Mouse (Mus musculus) testis, postnatal 10 days (tissue): Measurements from ENCODE around the gene Mettl27.
"Not testable (repeated sequence)": the region's sequence is repeated elsewhere in the genome, so short reads cannot be mapped to it uniquely, and the experiment has no call there.

Experiments used
- DNase-seq: peaks from one replicate; pipeline ENCODE4 v3.0.0; 2021; ENCODE audit warnings: low spot score

Mettl27 gene

DNA sequence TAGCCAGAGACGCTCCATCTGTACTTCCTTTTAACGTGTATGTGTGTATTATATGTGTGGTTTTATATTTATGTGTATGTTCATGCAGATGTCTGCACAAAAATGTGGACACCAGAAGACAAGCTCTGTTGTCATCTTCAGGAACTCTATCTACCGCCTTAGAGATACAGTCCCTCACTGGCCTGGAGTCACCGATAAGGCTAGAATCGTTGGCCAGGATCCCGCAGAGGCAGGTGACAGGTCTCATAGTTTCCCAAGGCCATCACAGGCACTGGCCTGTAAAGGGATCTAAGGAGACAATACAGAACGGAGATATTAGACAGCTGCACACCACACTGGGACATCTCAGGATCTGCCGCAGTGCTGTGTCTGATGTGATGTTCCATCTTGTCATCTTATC is 11.1 kb upstream of the Mettl27 start:
- DNase-seq = no peak

- no peak for DNase-seq
Observed at GRCm38 (mm10) chr5:134923141-134923540, 9.0 kb upstream of the Mettl27 start.

- DNase-seq = no peak
Observed at GRCm38 (mm10) chr5:134926726-134927125, 5.4 kb upstream of the Mettl27 start.

DNA sequence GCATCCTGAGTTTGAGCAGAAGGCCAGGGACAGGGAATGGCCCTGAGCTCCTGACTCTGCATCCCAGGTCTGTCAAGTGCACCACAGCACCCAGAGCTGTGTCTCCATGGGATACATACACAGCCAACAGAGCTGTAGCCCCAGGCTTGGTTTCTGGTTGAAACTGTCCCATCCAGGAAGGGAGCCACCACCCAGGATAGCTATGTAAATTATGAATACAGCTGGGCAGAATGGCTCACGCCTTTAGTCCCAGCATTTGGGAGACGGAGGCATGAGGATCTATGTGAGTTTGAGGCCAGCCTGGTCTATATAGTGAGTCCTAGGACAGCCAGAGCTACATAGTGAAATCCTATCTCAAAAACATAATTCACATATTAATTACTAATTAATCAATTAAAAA is 2.2 kb upstream of the Mettl27 start:
- DNase-seq = no peak

DNA sequence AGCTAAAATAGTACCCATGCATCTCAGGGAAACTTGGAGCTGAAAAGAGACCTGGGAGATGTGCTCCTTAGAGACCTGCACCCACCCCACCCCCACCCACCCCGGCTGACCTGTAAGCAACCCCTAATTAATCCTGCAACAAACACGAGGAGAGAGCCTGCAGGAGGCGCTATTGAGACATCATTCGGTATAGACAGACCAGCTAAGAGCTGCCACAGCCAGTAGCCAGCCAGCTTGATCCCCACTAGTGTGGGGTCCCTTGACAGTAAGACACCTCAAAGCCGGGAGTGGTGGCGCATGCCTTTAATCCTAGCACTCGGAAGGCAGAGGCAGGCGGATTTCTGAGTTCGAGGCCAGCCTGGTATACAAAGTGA is 722 bp downstream of the Mettl27 start:
- DNase-seq = peak; percentile 78

DNA sequence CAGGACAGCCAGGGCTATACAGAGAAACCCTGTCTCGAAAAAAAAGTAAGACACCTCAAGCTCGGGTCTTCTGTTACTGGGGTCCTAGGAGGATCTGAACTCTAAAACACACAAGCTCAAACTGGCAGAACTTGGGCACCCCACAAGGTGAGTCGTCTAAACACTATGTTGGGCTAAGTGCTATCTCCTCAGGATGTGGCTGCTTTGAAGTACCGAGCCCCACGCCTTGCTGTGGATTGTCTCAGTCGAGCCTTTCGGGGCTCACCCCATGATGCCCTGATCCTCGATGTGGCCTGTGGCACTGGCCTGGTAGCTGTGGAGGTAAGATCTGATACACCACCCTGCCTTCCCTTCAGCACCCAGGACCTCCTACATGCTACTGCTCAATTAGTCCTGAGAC is 1.1 kb downstream of the Mettl27 start:
- no peak for DNase-seq

DNA sequence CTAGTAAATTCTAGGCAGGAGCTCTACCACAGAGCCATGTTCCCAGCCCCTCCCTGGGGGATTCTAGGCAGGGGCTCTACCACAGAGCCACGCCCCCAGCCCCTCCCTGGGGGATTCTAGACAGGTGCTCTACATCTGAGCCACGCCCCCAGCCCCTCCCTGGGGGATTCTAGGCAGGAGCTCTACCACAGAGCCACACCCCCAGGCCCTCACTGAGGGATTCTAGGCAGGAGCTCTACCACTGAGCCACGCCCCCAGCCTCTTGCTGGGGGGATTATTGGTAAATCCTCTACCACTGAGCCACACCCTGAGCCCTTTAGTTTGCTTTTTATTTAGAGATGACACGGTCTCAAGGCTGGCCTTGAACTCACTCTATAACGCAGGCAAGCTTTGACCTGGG is 1.5 kb downstream of the Mettl27 start:
- not testable (repeated sequence) for DNase-seq

GRCm38 (mm10) chr5:134934666-134935065 is 2.5 kb downstream of the Mettl27 start:
- no peak for DNase-seq

DNA sequence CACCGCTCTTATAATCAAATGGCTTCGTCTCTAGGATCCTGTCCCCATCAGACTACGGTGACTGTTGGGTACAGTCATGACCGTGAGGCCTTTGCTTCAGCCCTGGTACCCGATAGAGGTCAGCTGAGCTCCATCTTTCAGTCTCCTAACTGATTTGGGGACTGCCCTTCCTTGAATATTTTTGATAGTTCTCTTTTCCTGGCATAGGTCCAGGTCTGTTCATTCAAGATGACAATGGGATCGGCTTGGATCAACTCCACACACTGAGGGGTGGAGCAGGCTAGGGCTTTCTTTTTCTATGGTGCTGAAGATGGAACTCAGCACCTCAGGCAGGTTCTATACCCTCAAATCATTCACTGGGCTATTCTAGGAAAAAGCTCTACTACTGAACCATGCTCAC is 3.9 kb downstream of the Mettl27 start:
- no peak for DNase-seq

GRCm38 (mm10) chr5:134936626-134937185 is 4.5 kb downstream of the Mettl27 start:
- no peak for DNase-seq

GRCm38 (mm10) chr5:134939069-134939468 is 6.9 kb downstream of the Mettl27 start:
- no peak for DNase-seq

GRCm38 (mm10) chr5:134939554-134939953 is 7.4 kb downstream of the Mettl27 start:
- DNase-seq = not testable (repeated sequence)

DNA sequence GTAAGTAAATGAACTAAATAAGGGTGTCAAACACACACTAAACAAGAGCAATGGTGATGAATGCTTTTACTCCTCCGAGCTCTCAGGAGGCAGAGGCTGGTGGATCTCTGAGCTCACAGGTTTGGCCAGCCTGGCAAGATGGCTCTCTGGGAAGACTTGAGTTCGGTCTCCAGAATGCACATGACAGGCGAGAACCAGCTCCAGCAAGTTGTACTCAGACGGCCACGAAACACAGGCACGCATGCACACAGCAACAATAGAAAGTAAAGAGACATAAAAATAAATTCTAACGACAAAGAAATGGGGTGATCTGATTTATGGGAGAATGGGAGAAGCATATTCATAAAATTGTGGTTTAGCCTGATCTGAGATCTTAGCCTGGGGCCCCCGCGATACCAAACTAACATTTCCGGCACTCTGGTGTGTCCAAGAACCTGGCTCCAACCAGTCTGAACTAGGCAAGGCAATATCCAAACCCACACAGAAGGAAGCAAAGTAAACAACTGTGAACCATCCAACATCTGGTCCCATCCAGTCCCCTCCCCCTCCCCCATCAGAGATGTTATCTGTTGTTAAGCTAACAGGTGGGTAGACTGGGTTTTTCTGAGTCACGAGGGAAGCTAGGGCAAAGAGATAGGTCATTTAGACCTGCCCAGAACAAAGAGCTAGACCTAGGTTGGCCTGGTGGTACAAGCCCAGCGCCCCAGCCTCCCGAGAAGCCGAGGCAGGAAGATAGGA is 9.5 kb downstream of the Mettl27 start:
- no peak for DNase-seq

- DNase-seq = no peak
Observed at GRCm38 (mm10) chr5:134942740-134943139, 10.6 kb downstream of the Mettl27 start.

DNA sequence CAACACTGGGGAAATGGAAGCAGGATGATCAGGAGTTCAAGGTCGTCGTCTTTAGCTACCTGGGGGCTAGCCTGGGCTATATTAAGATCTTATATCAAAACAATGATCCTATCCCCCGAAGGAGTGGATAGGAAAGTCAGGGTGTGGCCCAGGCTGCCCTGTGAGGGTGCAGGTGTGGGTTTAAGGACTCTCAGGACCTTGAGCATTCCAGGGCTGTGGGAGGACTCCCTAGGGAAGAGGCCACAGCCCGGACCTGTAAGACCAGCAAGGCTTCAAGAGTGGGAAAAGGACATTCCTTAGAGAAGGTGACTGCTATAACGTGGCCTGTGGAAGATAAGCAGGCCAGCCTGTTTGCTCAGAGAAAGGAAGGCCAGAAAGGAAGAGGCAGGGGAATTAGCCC is 12.0 kb downstream of the Mettl27 start:
- DNase-seq = no peak

DNA sequence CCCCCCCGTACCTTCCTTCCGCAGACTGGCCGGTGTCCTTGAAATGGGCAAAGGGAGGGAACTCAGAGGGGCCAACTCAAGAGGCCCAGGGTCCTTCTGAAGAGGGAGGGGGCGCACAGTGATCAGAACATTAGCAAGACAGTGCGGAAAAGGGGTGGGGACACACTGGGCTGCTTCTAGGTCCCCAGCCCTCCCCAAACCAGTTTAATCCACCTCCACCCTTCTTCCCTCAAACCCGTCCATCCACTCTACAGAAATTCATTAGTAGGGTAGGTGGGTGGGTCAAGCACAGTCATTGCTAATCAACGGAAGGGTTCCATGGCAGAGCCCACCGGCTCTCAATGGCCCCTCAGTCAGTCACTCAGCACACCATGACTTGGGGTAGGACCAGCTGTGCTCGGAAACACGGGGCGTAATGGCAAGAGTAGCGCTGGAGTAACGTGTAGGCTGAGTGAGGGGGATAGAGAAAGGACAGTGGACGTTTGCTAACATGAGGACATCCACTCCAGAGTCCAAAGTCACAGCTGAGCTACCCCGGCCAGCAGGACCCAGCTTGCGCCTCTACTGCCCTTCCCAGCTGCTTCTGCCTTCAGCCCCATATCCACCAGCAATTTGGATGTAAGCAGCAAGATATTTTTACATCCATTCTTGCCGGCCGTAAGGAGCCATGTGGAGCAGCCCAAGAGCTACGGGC is 13.2 kb downstream of the Mettl27 start:
- no peak for DNase-seq

DNA sequence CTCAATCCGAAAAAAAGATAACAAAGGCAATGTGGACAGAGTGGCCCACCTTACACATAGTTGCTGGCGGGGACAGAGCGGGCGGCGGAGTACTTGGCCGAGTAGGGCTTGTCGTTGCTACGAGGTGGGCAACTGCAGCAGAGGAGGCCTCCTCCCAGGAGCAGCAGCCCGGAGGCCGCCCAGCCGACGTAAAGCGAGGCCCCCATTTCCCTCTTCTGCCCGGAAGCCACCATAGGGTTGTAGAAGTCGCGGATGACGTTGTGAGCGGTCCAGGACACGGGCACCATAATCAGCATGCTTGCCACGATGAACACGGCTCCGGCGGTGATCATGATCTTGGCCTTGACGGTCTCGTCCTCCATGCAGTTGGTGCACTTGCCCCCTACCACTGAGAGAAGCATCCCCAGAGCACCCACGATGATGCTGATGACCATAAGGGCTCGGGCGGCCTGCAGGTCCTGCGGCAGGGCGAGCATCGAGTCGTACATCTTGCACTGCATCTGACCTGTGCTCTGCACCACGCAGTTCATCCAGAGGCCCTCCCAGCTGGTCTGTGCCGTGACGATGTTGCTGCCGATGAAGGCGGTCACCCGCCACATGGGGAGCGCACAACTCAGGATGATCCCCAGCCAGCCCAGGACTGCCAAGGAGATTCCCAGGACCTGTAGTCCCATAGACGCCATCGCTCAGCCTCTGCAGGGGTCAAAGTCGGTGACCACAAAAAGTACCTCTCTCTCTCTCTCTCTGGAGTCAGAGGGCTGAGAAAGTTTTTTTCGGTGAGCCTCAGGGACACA is 14.1 kb downstream of the Mettl27 start:
- no peak for DNase-seq

GRCm38 (mm10) chr5:134946857-134947255 is 14.7 kb downstream of the Mettl27 start, which contains the start of gene Cldn4:
TSS of gene Cldn4 (minus strand) at chr5:134946934.
- DNase-seq = no peak

- no peak for DNase-seq
Observed at GRCm38 (mm10) chr5:134947420-134948084, 15.4 kb downstream of the Mettl27 start.

DNA sequence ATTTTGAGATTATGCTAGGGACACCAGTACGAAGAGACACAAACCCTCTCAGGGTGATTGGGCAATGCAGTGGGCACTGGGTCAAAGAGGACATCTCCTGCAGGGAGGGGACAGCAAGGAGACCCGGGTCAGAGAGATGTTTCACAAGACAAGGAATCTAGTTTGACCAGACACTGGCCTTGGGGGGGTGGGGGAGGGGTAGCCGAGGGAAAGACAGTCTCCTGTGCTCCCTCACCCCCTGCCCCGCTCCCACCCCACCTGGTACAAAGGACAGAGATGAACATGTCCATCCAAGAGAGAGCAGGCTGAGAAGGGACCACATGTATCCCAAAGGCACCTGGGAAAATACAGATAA is 15.9 kb downstream of the Mettl27 start:
- DNase-seq = no peak

- no peak for DNase-seq
Observed at GRCm38 (mm10) chr5:134951053-134951884, 19.1 kb downstream of the Mettl27 start.
